Mouse (Mus musculus): ENCODE data around the gene Acss2.

Gene Acss2

DNA sequence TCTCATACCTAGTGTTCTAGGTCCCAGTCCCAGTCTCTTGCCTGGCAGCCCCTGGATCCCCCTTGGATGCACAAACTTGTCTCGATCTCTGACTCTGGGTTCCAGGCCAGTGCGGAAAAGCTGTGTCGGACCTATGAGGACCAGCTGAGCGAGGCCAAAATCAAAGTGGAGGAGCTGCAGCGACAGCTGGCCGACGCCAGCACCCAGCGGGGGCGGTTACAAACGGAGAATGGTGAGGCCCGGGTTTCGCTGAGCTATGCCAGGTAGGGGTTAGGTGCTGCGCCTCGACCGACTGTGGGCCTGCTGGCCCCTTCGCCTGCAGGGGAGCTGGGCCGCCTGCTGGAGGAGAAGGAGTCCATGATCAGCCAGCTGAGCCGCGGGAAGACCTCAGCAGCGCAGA, 112.4 kb downstream of the Acss2 start:
- DNase-seq: no peak

DNA sequence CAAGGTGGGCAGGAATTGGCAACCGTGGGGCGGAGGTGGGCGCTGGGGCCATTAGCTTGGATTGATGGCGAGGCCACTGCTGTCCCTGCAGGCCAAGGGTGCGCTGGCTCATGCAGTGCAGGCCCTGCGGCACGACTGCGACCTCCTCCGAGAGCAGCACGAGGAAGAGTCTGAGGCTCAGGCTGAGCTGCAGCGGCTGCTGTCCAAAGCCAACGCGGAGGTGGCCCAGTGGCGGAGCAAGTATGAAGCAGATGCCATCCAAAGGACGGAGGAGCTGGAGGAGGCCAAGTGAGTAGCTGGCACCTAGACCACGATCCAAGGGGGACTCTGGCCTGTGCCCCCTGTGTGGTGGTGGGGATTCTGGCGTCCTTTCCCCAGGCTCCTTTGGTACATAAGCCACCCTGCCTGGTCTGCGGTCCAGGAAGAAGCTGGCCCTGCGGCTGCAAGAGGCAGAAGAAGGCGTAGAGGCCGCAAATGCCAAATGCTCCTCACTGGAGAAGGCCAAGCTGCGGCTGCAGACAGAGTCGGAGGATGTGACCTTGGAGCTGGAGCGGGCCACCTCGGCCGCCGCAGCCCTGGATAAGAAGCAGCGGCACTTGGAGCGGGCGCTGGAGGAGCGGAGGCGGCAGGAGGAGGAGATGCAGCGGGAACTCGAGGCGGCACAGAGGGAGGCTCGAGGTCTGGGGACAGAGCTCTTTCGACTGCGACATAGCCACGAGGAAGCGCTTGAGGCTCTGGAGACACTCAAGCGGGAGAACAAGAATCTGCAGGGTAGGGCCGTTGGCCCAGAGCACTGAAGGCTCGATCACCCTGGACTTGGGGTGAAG, 113.1 kb downstream of the Acss2 start:
- DNase-seq: no peak

DNA sequence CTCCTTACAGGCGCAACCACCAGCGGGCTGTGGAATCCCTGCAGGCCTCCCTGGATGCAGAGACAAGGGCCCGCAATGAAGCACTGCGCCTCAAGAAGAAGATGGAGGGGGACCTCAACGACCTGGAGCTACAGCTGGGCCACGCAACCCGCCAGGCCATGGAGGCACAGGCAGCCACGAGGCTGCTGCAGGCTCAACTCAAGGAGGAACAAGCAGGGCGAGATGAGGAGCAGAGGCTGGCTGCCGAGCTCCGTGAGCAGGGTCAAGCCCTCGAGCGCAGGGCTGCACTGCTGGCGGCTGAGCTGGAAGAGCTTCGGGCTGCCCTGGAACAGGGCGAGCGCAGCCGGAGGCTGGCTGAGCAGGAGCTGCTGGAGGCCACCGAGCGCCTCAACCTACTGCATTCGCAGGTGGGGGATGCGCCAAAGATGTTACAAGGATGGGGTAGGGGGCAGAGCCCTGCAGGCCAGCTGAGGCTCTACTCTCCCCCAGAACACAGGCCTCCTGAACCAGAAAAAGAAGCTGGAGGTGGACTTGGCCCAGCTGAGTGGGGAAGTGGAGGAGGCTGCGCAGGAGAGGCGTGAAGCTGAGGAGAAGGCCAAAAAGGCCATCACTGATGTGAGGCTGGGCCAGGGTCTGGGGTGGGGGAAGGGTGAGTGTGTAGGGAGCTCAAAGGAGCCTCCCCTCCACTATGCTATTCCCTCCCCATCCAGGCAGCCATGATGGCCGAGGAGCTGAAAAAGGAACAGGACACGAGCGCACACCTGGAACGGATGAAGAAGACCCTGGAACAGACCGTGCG, 114.6 kb downstream of the Acss2 start:
- no peak for DNase-seq

DNA sequence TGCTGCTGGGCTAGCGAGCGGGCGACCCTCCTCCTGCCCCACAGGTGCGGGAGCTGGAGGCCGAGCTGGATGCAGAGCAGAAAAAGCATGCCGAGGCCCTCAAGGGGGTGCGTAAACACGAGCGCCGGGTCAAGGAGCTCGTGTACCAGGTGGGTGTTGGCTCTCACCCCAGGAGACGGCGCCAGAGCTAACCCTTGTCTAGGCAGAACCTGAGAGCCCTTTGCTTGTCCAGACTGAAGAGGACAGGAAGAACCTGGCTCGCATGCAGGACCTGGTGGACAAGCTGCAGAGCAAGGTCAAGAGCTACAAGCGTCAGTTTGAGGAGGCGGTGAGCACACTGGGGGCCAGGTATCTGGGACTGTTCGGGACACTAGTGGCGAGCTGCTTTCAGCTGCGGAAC, 115.4 kb downstream of the Acss2 start:
- no peak for DNase-seq

DNA sequence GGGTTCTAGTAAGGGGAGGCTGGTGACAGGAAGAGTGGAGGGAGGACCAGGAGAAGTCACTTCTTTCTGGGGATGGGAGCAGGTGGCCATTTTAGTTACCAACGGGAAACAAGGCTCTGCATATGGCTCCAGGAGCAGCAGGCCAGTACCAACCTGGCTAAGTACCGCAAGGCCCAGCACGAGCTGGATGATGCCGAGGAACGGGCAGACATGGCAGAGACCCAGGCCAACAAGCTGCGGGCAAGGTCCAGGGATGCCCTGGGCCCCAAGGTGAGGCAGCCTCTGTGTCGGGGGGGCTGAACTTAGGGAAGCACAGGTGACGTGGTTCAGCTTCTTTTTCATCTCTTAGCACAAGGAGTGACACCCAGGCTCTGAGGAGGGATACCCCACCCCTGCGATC, 116.0 kb downstream of the Acss2 start:
- no peak for DNase-seq

DNA sequence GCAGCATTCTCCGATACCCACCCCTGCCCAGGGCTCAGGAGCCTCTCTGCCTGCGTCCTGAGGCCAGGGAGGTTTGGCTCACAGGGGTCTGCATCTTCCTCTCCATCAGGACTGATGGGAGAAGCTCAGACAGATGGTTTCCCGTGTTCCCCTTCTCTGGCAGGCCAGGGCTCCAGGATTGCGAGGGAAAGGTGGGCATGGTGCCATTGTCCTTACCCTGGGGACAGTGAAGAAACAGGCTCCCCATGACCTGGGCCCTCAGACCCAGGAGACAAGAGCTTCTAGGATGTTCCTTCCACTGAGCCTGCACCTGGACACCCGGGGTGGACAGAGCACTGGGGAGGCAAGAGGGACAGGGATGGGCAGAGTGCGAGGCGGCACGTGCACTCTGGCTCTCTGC, 116.8 kb downstream of the Acss2 start:
- DNase-seq: no peak
